Mouse (Mus musculus) limb, embryonic 11.5 days (tissue): Measurements from ENCODE around the gene Ppp1r37. TPM values are rescaled to one million over a fixed set of nuclear protein-coding genes. Genes with fewer than 3 reads are reported as not detected.
A peak's percentile ranks its signal among the peaks of the same experiment; 100 is the strongest.

Experiments
- ATAC-seq: fragments of 200-750 bp; cut with Nextera tagmentation; 2 replicates; pipeline ENCODE4 v1.8.0; 2017; ENCODE audit warnings: low read depth; ENCODE audit not compliant: insufficient number of reproducible peaks, low FRiP score, low TSS enrichment
- DNase-seq: peaks from one replicate; pipeline ENCODE4 v3.0.0-alpha.2; 2015; ENCODE audit warnings: low spot score
- H3K27ac ChIP-seq: fragments of 300-500 bp; sonication (generic); replicated peaks from 2 replicates; pipeline ENCODE4 v1.5.1; 2014; ENCODE audit warnings: low read depth, mild to moderate bottlenecking, low read length
- H3K27me3 ChIP-seq: fragments of 300-500 bp; sonication (generic); 2 replicates; pipeline ENCODE4 v1.6.1; 2014; ENCODE audit warnings: mild to moderate bottlenecking, low read length, mixed read lengths; ENCODE audit not compliant: control insufficient read depth, insufficient read depth
- H3K36me3 ChIP-seq: fragments of 300-500 bp; sonication (generic); 2 replicates; pipeline ENCODE4 v1.6.1; 2014; ENCODE audit warnings: mild to moderate bottlenecking, low read length, moderate library complexity, mixed read lengths; ENCODE audit not compliant: control insufficient read depth, insufficient read depth
- H3K4me1 ChIP-seq: fragments of 300-500 bp; sonication (generic); 2 replicates; pipeline ENCODE4 v1.6.1; 2014; ENCODE audit warnings: low read length, mixed read lengths; ENCODE audit not compliant: control insufficient read depth, insufficient read depth
- H3K4me2 ChIP-seq: fragments of 300-500 bp; sonication (generic); 2 replicates; pipeline ENCODE4 v1.6.1; 2014; ENCODE audit warnings: low read depth, mild to moderate bottlenecking, moderate library complexity; ENCODE audit not compliant: severe bottlenecking
- H3K4me3 ChIP-seq: fragments of 300-500 bp; sonication (generic); 2 replicates; pipeline ENCODE4 v1.5.1; 2014; ENCODE audit warnings: low read depth, low read length
- H3K9ac ChIP-seq: fragments of 300-500 bp; sonication (generic); 2 replicates; pipeline ENCODE4 v1.6.1; 2014; ENCODE audit warnings: mild to moderate bottlenecking, low read length
- H3K9me3 ChIP-seq: fragments of 300-500 bp; sonication (generic); 2 replicates; pipeline ENCODE4 v1.6.1; 2016; ENCODE audit warnings: low read length; ENCODE audit not compliant: control insufficient read depth
- WGBS: fragments of 180-500 bp; shearing (Covaris S2); extraction: QIAGEN DNeasy Blood & Tissue Kit; methylation state at CpG from one replicate; pipeline ENCODE4 v1.1.7; 2014; 5-methylcytosine and 5-hydroxymethylcytosine counted together
- polyA plus RNA-seq: library from polyadenylated mRNA; unstranded; fragments of >200 nt; fragmentation: Nextera tagmentation; extraction: Ambion mirVana; gene quantifications from 2 replicates; pipeline ENCODE4 v1.2.1, GENCODE M21; 2014

The Ppp1r37 gene
- polyA plus RNA-seq, 1 experiment from 2014 or later = 5.5 TPM

GRCm38 (mm10) chr7:19600562-19600961 is 37.7 kb upstream of the Ppp1r37 start:
- Histone ChIP-seq H3K4me3 (no peak overlapping the region), H3K4me1 (peaks cover 11% of the 10 kb centered on the region), H3K27me3 (no peaks in the 10 kb centered on the region), H3K36me3 (peaks cover 23% of the 10 kb centered on the region), H3K27ac (no peak overlapping the region), H3K9me3 (no peaks in the 10 kb centered on the region), H3K9ac (no peak overlapping the region), H3K4me2 (no peak overlapping the region)
- DNase-seq (no peak), ATAC-seq (no peak)
- 85% methylated on average over 5 of the region's 5 CpGs for WGBS

GRCm38 (mm10) chr7:19593061-19593730 is 30.3 kb upstream of the Ppp1r37 start:
- peaks cover 43% of the 10 kb centered on the region for H3K36me3 ChIP-seq
- no peak overlapping the region for H3K4me3 ChIP-seq
- no peak overlapping the region for H3K4me2 ChIP-seq
- ATAC-seq (no peak), DNase-seq (no peak)
- H3K27ac ChIP-seq = no peak overlapping the region
- H3K4me1 ChIP-seq = no peaks in the 10 kb centered on the region
- H3K27me3 ChIP-seq = no peaks in the 10 kb centered on the region
- H3K9me3 ChIP-seq = no peaks in the 10 kb centered on the region
- 84% methylated on average over 10 of the region's 10 CpGs for WGBS
- no peak overlapping the region for H3K9ac ChIP-seq

GRCm38 (mm10) chr7:19589917-19590316 is 27.0 kb upstream of the Ppp1r37 start:
- no peaks in the 10 kb centered on the region for H3K27me3 ChIP-seq
- no peak overlapping the region for H3K27ac ChIP-seq
- WGBS = 66% methylated on average over 3 of the region's 3 CpGs
- no peaks in the 10 kb centered on the region for H3K4me1 ChIP-seq
- ATAC-seq = peak; percentile 18; the same call in 1 of the 2 replicates
- H3K9ac ChIP-seq = no peak overlapping the region
- H3K9me3 ChIP-seq = no peaks in the 10 kb centered on the region
- DNase-seq = peak; percentile 73
- no peak overlapping the region for H3K4me2 ChIP-seq
- peaks cover 53% of the 10 kb centered on the region for H3K36me3 ChIP-seq
- no peak overlapping the region for H3K4me3 ChIP-seq

GRCm38 (mm10) chr7:19589207-19589606 is 26.3 kb upstream of the Ppp1r37 start:
- DNase-seq (peak; percentile 74), ATAC-seq (no peak)
- no peak overlapping the region for H3K4me3 ChIP-seq
- H3K4me2 ChIP-seq = no peak overlapping the region
- WGBS = 51% methylated on average over 3 of the region's 3 CpGs
- H3K9me3 ChIP-seq = no peaks in the 10 kb centered on the region
- H3K27me3 ChIP-seq = no peaks in the 10 kb centered on the region
- no peak overlapping the region for H3K9ac ChIP-seq
- H3K4me1 ChIP-seq = no peaks in the 10 kb centered on the region
- H3K36me3 ChIP-seq = peaks cover 58% of the 10 kb centered on the region
- H3K27ac ChIP-seq = no peak overlapping the region

- DNase-seq = no peak
- H3K27ac ChIP-seq = no peak overlapping the region
- no peak for ATAC-seq
- H3K36me3 ChIP-seq = peaks cover 59% of the 10 kb centered on the region
- no peaks in the 10 kb centered on the region for H3K27me3 ChIP-seq
- no peak overlapping the region for H3K9ac ChIP-seq
- no peaks in the 10 kb centered on the region for H3K9me3 ChIP-seq
- no peak overlapping the region; the same call in 1 of the 2 replicates for H3K4me2 ChIP-seq
- 71% methylated on average over 46 of the region's 46 CpGs for WGBS
- H3K4me1 ChIP-seq = no peaks in the 10 kb centered on the region
- no peak overlapping the region for H3K4me3 ChIP-seq
Observed at GRCm38 (mm10) chr7:19586269-19586668, 23.4 kb upstream of the Ppp1r37 start.

GRCm38 (mm10) chr7:19580634-19581033 is 17.8 kb upstream of the Ppp1r37 start:
- no peak for DNase-seq
- no peak overlapping the region for H3K9ac ChIP-seq
- H3K27me3 ChIP-seq = peaks cover 28% of the 10 kb centered on the region
- H3K9me3 ChIP-seq = no peaks in the 10 kb centered on the region
- no peak for ATAC-seq
- no peak overlapping the region for H3K27ac ChIP-seq
- H3K4me2 ChIP-seq = no peak overlapping the region; the same call in 1 of the 2 replicates
- H3K4me1 ChIP-seq = no peaks in the 10 kb centered on the region
- 84% methylated on average over 8 of the region's 8 CpGs for WGBS
- no peak overlapping the region for H3K4me3 ChIP-seq
- H3K36me3 ChIP-seq = peaks cover 29% of the 10 kb centered on the region

GRCm38 (mm10) chr7:19579751-19580150 is 16.9 kb upstream of the Ppp1r37 start:
- Histone ChIP-seq H3K4me2 (0 out of 2 replicates have a peak overlapping the region, but pooled peaks have one; percentile 7), H3K4me3 (no peak overlapping the region), H3K27me3 (peaks cover 28% of the 10 kb centered on the region), H3K36me3 (peaks cover 24% of the 10 kb centered on the region), H3K4me1 (no peaks in the 10 kb centered on the region), H3K27ac (no peak overlapping the region), H3K9ac (no peak overlapping the region), H3K9me3 (no peaks in the 10 kb centered on the region)
- 92% methylated on average over 10 of the region's 10 CpGs for WGBS
- ATAC-seq (no peak), DNase-seq (no peak)

GRCm38 (mm10) chr7:19578436-19578835 is 15.6 kb upstream of the Ppp1r37 start:
- no peak overlapping the region for H3K4me3 ChIP-seq
- ATAC-seq = no peak
- WGBS = 58% methylated on average over 4 of the region's 4 CpGs
- H3K4me2 ChIP-seq = no peak overlapping the region
- no peak for DNase-seq
- peaks cover 28% of the 10 kb centered on the region for H3K27me3 ChIP-seq
- H3K9me3 ChIP-seq = no peaks in the 10 kb centered on the region
- H3K36me3 ChIP-seq = peaks cover 13% of the 10 kb centered on the region
- H3K27ac ChIP-seq = no peak overlapping the region
- peaks cover 4% of the 10 kb centered on the region; the same call in 1 of the 2 replicates for H3K4me1 ChIP-seq
- no peak overlapping the region for H3K9ac ChIP-seq
